Mouse (Mus musculus) monocyte, adult 5-6 weeks (primary cell): ENCODE measurements around the gene Vamp8. TPM values are rescaled to one million over a fixed set of nuclear protein-coding genes. Genes with fewer than 3 reads are reported as not detected.

Experiments
- ATAC-seq: fragments of 153-309, 156-312 bp; replicated peaks from 2 replicates; pipeline ENCODE4 v1.8.0; 2017; ENCODE audit warnings: mild to moderate bottlenecking; ENCODE audit not compliant: low TSS enrichment, insufficient number of reproducible peaks, severe bottlenecking, poor library complexity, low FRiP score
- total RNA-seq: library from RNA; stranded (forward); fragments of 200-1000, 200-491, 200-594 nt; gene quantifications from 3 replicates; pipeline ENCODE4 v1.2.3, GENCODE M21; 2017

The Vamp8 gene
- total RNA-seq, 1 experiment from 2014 or later: 246 TPM

DNA sequence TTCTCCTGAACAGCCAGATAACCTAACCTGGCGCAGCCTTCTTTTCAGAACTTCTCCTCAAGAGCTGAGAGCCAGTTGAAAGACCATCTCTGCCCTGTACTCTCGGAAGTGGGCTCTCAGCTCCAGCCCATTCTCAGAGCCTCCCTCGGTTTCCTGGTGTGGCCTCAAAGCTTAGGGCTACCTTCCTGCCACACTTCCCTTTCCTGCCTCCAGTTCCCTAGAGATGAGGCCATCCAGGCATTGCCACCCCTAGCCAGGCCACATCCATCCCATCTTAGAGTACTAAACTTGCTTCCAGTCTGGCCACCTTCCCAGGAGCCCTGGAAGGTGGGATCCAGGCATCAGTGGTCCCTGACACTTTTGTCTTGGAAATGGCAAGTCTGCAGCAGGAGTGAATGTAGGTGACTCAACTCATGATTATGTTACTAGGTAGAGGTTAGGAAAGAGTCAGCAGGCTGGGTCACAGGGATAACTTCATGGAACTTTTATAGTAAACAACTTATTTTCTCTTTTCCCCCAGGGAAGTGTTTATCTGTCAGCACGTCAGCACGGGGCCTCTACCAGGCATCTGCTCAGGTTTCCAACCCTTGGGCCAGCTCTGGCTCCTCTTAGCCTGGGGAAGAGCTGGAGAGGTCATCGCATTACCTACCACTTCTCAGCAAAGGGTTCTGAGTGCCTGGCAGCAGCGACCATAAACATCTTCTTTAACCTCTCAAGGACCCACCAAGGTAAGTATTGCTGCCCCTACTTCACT, 10.9 kb downstream of the Vamp8 start:
- ATAC-seq: no peak

DNA sequence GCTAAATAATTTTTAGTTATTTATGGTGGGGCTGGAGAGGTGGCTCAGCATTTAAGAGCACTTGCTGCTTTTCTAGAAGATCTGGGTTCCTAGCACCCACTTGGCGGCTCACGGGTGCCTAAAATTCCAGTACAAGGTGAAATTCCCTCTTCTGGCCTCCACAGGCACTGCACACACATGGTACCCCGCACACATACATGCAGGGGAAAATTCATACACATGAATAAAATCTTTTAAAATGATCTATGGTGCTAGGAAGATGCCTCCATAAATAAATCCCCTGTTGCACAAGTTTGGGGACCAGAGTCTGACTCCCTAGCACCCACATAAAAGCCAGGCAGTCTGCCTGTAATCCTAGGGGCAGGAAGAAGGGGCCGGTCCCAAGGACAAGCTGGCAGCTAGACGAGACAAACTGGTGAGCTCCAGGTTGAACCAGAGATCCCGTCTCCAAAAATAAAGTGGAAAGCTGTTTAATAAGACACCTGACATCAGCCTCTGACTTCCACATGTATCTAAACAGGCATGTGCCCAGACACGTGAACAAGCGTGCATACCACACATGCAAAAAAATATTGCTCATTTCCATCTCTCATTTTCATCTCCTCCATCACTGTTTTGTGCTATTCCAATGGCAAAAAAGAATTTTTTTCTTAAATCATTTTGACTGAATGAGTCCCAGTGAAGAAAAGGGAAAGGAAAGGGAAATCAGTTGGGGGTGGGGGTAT, 11.8 kb downstream of the Vamp8 start:
- ATAC-seq: no peak

DNA sequence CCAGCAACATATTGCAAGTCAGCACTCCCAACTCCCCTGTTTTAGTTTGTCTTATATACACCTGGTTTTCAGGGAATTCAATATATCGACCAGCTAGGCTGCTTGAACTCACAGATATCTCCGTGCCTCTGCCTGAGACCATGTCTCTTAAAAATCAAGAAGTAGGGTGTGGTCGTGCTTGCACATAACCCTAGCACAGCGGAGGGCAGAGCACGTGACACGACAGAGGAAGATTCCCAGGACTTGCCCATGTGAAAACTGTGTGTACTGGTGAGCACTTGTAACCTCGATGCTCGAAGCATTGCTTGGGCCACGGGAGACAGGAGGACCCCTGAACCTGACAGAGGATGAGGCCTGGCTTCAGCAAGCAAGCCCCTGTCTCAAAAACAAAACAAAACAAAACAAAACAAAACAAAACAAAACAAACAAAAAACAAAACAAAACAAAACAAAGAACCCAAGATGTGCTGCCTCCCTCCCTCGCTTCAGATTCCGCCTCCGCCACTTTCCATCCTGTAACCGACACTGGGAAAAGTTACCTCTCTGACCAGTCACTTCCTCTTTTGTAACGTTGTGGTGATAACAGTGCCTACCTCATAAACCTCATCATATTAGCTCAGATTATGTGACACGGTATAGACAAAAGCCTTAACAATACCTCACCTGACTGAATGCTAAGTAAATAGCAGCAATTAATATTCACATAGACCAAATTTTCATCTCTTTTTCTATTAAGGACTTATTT, 15.5 kb downstream of the Vamp8 start:
- peak; percentile 45; the same call in 1 of the 2 replicates for ATAC-seq

DNA sequence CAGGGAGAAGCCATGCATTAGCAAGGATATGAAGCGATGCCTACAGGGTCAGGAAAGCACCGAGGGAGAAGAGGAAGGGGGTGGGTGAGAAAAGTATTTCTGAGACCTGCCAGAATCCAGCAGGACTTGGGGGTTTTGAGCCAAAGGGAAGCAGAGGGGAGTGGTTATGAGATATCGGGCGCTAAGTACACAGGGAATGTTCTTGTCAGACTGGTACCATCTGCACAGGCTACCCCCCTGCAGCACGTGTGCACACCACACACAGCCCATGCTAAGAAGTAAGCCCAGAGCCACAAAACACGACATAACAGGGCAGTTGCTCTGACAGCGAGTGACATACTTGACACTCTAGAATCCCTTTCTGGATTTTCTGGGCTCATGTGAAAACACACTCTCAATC, 16.3 kb downstream of the Vamp8 start:
- ATAC-seq: no peak

DNA sequence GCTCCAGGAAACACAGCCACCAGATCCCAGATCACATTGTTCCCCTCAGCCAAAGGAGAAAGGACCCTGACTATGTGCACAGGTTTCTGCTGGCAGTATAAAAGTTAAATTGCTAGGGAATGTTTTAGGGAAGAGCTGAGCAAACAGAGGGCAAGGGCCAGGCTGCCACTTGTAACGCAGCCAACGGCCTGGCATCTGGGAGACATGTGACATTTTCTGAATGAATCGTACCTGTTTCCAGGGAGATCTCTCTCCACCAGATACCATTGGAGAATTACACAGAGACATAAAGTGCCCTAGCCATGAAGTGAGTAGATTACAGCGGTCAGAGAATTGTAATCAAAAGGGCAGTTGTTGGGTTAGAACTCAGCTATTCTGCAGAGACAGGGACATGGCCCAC, 17.3 kb downstream of the Vamp8 start:
- no peak for ATAC-seq

DNA sequence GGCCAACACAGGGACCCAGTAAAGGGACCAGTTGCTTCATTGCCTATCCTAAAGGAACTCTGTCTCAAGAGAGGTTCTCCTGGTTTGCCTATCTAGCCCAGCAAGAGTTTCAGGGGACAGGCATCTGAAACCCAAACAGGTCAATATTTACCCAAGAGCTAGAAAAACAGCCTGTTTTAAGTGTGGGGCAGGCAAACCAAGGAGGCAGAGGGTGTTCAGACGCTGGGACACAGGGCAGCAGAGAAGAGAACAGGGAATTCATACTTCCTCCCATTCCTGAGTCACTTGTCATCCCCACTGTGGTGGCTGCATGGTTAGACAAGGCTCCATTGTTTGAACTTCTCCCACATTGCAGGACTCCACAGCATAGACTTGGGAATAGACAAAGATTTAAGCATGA, 18.9 kb downstream of the Vamp8 start:
- ATAC-seq: no peak

DNA sequence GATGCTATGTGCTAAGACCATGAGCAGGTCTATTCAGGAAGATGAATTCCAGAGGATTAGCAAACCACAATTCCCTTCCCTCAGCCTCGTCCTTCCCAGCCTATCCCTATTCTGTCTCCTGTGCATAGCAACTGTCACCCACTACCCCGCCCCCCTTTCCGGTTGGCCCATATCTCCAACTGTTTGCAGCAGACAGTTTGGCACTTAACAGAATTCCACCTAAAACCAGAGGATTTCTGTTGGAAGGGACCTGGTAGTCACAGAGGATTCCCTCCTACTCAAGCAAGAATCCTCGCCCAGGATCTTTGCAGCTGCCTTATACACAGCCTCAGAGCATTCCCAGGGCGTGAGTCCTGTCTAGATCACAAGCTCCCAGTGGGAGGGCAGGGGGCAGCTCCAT, 19.4 kb downstream of the Vamp8 start:
- ATAC-seq: no peak

DNA sequence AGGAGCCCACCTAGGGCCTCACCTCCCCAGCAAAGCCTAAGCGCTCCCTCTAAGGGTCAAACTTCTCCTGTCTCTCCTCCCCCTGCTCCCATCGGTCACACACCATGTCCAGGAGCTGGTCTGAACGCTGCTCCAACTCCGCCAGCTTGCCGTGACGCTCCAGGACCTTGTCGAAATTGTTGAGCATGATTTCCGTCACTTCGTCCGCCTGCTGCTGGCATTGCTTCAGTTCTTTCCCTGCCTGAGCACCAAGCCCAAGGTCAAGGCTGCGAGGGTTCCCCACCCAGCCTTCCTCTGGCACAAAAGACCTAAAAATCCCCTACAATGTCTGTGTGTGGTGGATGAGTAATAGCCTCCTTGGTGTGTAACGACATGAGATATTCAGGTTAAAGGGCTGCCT, 20.4 kb downstream of the Vamp8 start:
- ATAC-seq: no peak

DNA sequence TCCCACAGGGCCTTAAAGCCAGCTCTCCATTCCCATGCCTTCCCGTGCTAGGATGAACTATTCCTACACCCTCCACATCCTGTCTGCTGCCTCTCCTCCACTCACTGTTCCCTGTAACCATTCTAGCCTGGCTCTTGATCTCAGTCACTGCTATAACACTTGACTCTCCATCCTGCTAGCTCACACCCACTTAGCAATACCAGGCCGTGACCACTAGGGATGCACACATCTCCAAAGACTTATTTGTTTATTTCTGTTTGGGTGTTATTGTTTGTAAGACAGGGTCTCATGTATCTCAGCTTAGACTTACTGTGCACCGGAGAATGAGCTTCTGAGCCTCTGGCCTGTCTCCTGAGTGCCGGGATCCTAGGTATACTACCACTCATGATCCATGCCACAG, 20.9 kb downstream of the Vamp8 start:
- ATAC-seq: no peak

DNA sequence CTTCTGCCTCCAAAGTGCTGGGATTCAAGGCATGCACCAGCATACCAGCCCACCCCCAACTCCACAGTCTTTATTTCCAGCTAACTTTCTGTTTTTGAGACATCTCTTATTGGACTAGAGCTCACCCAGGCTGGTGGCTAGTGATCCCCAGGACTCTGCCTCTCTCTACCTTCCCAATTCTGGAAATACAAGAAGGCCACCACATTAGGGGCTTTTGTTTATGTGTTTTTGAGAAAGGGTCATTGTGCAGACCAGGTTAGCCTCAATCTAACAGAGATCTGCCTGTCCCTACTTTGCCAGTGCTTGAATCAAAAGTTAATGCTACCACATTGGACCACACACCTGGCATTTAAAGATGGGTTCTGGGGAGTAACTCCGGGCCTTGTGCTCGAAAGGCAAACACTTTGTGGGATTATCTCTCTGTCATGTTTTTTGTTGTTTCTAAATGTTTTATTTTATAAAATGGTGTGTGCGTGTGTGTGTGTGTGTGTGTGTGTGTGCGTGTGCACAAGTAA, 23.0 kb downstream of the Vamp8 start:
- ATAC-seq: no peak

DNA sequence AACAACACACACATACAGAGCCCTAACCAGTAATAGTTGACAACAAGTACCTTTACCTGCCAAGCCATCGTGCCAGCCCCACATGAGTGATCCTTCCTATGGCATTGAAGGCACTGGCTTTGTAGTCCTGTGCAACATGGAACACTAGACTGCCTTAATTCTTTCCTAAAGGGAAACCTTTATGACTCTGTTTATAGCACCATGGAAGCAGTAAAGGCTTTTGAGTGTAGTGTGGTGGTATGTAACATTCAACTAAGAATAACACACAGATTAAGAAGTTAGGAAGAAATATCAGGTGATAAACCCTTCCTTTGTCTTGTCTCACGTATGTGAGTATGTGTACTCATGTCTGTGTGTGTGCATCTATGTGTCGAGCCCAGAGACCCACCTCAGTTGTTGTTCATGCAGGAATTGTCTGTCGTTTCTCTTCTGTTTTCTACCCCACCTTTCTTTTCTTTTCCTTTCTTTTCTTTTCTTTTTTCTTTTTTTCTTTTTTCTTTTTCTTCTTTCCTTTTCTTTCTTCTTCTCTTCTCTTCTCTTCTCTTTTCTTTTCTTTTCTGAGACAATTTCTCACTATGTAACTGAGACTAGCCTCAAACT, 23.6 kb downstream of the Vamp8 start, which contains the start of gene Rnf181:
Rnf181 (minus strand) TSS at position 113 of the 600 bp plus-strand sequence.
- ATAC-seq: no peak

DNA sequence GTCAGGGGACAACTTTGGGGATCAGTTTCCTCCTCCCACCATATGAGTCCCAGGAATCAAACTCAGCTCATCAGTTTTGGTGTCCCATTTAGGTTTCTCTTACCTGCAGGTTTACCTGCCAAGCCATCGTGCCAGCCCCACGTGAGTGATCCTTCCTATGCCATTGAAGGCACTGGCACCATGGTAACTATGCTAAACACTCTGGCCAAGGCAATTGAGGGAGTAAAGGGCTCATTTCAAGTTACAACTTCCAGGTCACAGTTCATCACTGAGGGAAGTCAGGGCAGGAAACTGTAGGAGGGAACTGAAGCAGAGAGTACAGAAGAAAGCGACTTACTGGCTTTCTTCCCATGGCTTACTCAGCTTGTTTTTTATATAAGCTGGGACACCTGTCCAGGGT, 24.2 kb downstream of the Vamp8 start:
- no peak for ATAC-seq

DNA sequence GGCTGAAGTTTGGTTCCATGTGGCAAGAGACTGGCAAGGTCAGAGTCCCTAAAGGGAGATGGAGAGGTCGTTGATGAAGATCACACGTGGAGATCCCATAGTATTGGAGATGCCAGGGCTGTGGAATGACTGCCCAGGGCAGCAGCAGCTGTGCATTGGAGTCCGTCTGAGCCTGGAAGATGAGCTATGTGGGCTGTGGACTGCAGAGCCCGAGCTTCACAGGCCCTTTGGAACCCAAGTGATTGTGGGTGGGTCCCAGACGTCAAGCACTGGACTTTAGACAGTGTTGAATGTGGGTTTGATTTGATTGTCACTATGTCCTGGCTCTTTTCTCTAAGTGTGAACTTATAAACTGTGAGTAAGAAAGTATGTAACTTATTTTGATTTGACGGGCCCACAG, 25.5 kb downstream of the Vamp8 start:
- ATAC-seq: no peak

DNA sequence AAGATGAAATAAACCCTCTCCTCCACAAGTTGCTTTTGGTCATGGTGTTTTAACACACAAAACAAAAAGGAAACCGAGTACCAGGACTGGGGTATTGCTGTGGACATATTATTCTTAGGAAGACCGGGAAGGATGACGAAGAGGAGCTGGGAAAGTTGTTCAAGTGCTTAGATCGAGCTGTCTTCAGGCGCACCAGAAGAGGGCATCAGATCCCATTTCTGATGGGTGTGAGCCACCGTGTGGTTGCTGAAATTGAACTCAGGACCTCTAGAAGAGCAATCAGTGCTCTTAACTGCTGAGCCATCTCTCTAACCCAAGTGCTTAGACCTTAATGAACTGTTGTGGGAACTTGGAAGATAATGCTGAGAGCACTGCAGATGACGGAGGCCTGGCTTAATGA, 26.5 kb downstream of the Vamp8 start:
- no peak for ATAC-seq

DNA sequence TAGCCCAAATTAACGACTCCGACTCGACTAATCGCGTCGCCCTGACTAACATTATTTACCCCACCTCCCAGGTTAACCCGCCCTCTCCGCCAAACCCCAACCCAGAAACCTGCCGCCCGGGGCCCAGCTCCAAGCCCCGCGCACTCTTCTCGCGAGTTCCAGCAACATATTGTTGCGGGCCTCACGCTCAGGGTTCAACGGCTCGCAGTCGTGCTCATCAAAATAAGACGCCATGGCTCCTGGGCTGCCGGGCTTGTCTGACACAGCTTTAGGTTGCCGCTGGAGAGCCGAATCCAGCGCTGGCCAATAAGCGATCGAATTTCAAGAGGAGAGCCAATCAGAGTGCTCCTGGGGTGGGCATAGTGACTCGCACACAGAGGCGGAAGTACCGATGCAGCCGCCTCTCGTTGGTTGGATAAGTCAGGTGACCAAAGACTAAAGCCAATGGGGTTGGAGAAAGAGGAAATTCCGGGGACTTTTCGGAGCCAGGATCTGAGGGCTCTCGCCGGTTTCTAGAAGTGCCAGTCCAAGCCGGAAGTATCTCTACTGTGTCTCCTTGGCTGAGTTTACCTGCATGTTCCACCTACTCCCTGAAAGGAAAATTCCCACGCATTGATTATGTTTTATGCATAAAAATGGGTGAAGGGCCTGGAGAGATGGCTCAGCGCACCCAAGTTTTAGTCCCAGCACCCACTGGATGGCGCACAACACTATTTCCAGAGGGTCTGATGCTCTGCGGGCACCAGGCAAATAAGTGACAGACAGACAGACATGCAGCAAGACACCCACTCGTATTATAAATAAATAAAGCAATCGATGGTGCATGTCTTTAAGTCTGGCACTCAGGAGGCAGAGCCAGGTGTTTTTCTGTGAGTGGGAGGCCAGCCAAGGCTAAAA, 28.1 kb downstream of the Vamp8 start:
- ATAC-seq: peak; percentile 98

DNA sequence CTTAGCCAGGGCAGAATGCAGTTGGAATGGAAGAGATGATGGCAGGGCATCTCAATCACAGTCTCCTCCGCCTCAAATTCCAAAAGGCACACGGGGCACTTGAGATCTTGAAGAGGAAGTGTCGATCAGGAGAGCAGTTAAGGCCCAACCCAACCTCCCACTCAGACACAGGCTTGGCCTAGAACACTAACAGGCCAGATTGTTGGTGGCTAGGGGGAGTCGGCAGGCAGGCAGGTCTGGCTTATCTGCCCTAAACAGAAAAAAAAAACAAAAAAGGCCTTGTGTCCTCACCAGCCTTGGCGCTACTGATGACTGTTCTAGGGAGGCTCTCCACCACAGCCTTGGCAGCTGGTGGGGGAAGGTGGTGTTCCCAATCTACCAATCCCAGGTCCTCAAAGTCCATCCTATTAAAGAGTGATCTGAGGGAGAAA, 29.4 kb downstream of the Vamp8 start:
- ATAC-seq: no peak

DNA sequence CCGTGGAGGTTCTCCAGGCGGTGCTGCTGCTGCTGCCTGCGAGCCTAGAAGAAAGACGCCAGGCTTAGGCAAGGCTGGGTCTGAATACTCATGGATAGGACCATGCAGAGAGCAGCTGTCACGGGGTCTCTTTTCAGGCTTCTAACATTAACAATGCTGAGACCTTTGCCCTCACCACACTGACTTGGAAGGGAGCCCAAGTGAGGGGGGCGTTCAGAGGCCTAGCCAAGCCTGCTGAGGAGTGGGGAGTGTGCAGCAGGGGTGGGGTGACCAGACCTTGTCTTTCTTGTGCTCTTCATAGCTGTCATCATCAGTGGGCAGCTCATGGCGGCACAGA, 29.9 kb downstream of the Vamp8 start:
- ATAC-seq: no peak

DNA sequence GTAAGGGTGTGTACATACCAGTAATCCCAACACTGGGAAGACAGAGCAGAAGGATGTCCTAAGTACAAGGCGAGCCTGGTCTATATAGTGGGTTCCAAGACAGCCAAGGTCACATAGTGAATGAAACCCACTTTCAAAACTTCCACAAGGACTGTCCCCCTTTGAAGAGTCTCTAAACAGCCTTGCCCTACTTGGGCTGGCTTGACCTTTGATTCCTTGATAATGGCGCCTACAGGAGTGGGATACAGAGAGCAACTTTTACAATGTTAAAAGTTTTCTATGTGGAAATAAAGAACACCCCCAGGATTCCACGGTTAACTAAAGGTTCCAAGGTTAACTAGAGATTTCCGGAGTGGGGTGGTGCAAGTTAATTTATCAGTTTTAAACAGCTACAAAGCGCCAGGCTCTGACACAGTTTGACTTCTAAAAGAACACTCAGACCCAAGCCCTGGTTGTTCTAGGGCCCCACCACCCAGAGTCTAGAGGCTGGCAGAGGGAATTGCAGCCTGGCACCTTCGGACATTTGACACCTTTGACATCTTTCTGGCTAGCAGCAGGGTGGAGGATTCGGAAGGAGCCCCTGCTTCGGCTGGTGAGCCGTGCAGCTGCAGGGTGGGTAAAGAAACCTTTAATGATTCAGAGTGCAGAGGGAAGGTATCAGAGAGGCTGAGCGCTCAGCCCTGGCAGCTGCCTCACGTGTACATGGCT, 30.5 kb downstream of the Vamp8 start:
- ATAC-seq: no peak
